Mouse (Mus musculus): ENCODE measurements around the gene Senp2. TPM values are rescaled to one million over a fixed set of nuclear protein-coding genes. Genes with fewer than 3 reads are reported as not detected.

The Senp2 gene
- polyA plus RNA-seq, 1 experiment: 58.9 TPM

GRCm38 (mm10) chr16:22058871-22059270, 49.6 kb downstream of the Senp2 start:
- no peak for DNase-seq
- TF ChIP-seq POLR2A (IDR thresholded peaks at IDR 0.05; ENCODE audit: borderline replicate concordance, insufficient read depth, low read length) (no peak), CTCF (IDR thresholded peaks at IDR 0.05; ENCODE audit: borderline replicate concordance, insufficient read depth, low read depth, low read length) (no peak)
- WGBS: 84% methylated on average over 7 of the region's 7 CpGs
- no peaks in the 10 kb centered on the region for H3K27me3 ChIP-seq (ENCODE audit: control insufficient read depth, insufficient read depth, low read length)
- H3K4me3 ChIP-seq (replicated peaks; ENCODE audit: insufficient read depth, low read depth, low read length): no peak overlapping the region
- H3K27ac ChIP-seq (ENCODE audit: insufficient read depth, low read length): no peak overlapping the region
- H3K4me1 ChIP-seq (ENCODE audit: control insufficient read depth, insufficient read depth, low read length): peaks cover 2% of the 10 kb centered on the region; the same call in 1 of the 2 replicates

GRCm38 (mm10) chr16:22060416-22060815, 51.1 kb downstream of the Senp2 start:
- TF ChIP-seq POLR2A (IDR thresholded peaks at IDR 0.05; ENCODE audit: borderline replicate concordance, insufficient read depth, low read length) (no peak), CTCF (IDR thresholded peaks at IDR 0.05; ENCODE audit: borderline replicate concordance, insufficient read depth, low read depth, low read length) (no peak)
- DNase-seq: peak in 1 of 2 experiments; percentile 15
- Histone ChIP-seq H3K27me3 (ENCODE audit: control insufficient read depth, insufficient read depth, low read length) (no peaks in the 10 kb centered on the region), H3K4me3 (replicated peaks; ENCODE audit: insufficient read depth, low read depth, low read length) (no peak overlapping the region), H3K27ac (ENCODE audit: insufficient read depth, low read length) (no peak overlapping the region), H3K4me1 (ENCODE audit: control insufficient read depth, insufficient read depth, low read length) (peaks cover 2% of the 10 kb centered on the region; the same call in 1 of the 2 replicates)
- WGBS: 33% methylated on average over 10 of the region's 10 CpGs

- no peak for TF ChIP-seq CTCF (IDR thresholded peaks at IDR 0.05; ENCODE audit: borderline replicate concordance, insufficient read depth, low read depth, low read length)
- TF ChIP-seq POLR2A (IDR thresholded peaks at IDR 0.05; ENCODE audit: borderline replicate concordance, insufficient read depth, low read length): no peak
- DNase-seq: no peak
- 69% methylated on average over 14 of the region's 14 CpGs for WGBS
- Histone ChIP-seq H3K27me3 (ENCODE audit: control insufficient read depth, insufficient read depth, low read length) (no peaks in the 10 kb centered on the region), H3K27ac (ENCODE audit: insufficient read depth, low read length) (no peak overlapping the region), H3K4me1 (ENCODE audit: control insufficient read depth, insufficient read depth, low read length) (peaks cover 2% of the 10 kb centered on the region; the same call in 1 of the 2 replicates), H3K4me3 (replicated peaks; ENCODE audit: insufficient read depth, low read depth, low read length) (no peak overlapping the region)
These were observed 52.4 kb downstream of the Senp2 start for GRCm38 (mm10) chr16:22061555-22062160.

- Histone ChIP-seq H3K4me1 (ENCODE audit: control insufficient read depth, insufficient read depth, low read length) (peaks cover 2% of the 10 kb centered on the region; the same call in 1 of the 2 replicates), H3K27ac (ENCODE audit: insufficient read depth, low read length) (no peak overlapping the region), H3K27me3 (ENCODE audit: control insufficient read depth, insufficient read depth, low read length) (no peaks in the 10 kb centered on the region), H3K4me3 (replicated peaks; ENCODE audit: insufficient read depth, low read depth, low read length) (no peak overlapping the region)
- WGBS: 66% methylated on average over 4 of the region's 4 CpGs
- TF ChIP-seq POLR2A (IDR thresholded peaks at IDR 0.05; ENCODE audit: borderline replicate concordance, insufficient read depth, low read length): no peak
- no peak for TF ChIP-seq CTCF (IDR thresholded peaks at IDR 0.05; ENCODE audit: borderline replicate concordance, insufficient read depth, low read depth, low read length)
- DNase-seq: no peak
These were observed 53.0 kb downstream of the Senp2 start for GRCm38 (mm10) chr16:22062284-22062683.

GRCm38 (mm10) chr16:22065536-22065935, 56.3 kb downstream of the Senp2 start:
- Histone ChIP-seq H3K27me3 (ENCODE audit: control insufficient read depth, insufficient read depth, low read length) (no peaks in the 10 kb centered on the region), H3K4me3 (replicated peaks; ENCODE audit: insufficient read depth, low read depth, low read length) (no peak overlapping the region), H3K4me1 (ENCODE audit: control insufficient read depth, insufficient read depth, low read length) (peaks cover 2% of the 10 kb centered on the region; the same call in 1 of the 2 replicates), H3K27ac (ENCODE audit: insufficient read depth, low read length) (no peak overlapping the region)
- TF ChIP-seq CTCF (IDR thresholded peaks at IDR 0.05; ENCODE audit: borderline replicate concordance, insufficient read depth, low read depth, low read length): no peak
- TF ChIP-seq POLR2A (IDR thresholded peaks at IDR 0.05; ENCODE audit: borderline replicate concordance, insufficient read depth, low read length): no peak
- DNase-seq: no peak

GRCm38 (mm10) chr16:22067406-22067805, 58.1 kb downstream of the Senp2 start:
- no peaks in the 10 kb centered on the region for H3K4me1 ChIP-seq (ENCODE audit: control insufficient read depth, insufficient read depth, low read length)
- TF ChIP-seq CTCF (IDR thresholded peaks at IDR 0.05; ENCODE audit: borderline replicate concordance, insufficient read depth, low read depth, low read length) (no peak), POLR2A (IDR thresholded peaks at IDR 0.05; ENCODE audit: borderline replicate concordance, insufficient read depth, low read length) (no peak)
- no peaks in the 10 kb centered on the region for H3K27me3 ChIP-seq (ENCODE audit: control insufficient read depth, insufficient read depth, low read length)
- no peak overlapping the region for H3K4me3 ChIP-seq (replicated peaks; ENCODE audit: insufficient read depth, low read depth, low read length)
- DNase-seq: no peak
- WGBS: 36% methylated on average over 8 of the region's 8 CpGs
- no peak overlapping the region for H3K27ac ChIP-seq (ENCODE audit: insufficient read depth, low read length)

GRCm38 (mm10) chr16:22071361-22071760, 62.1 kb downstream of the Senp2 start:
- WGBS: 63% methylated on average over 7 of the region's 7 CpGs
- Histone ChIP-seq H3K4me3 (replicated peaks; ENCODE audit: insufficient read depth, low read depth, low read length) (no peak overlapping the region), H3K27me3 (ENCODE audit: control insufficient read depth, insufficient read depth, low read length) (no peaks in the 10 kb centered on the region), H3K4me1 (ENCODE audit: control insufficient read depth, insufficient read depth, low read length) (no peaks in the 10 kb centered on the region), H3K27ac (ENCODE audit: insufficient read depth, low read length) (no peak overlapping the region)
- TF ChIP-seq CTCF (IDR thresholded peaks at IDR 0.05; ENCODE audit: borderline replicate concordance, insufficient read depth, low read depth, low read length) (no peak), POLR2A (IDR thresholded peaks at IDR 0.05; ENCODE audit: borderline replicate concordance, insufficient read depth, low read length) (no peak)
- DNase-seq: no peak

GRCm38 (mm10) chr16:22075067-22075466, 65.8 kb downstream of the Senp2 start:
- H3K27ac ChIP-seq (ENCODE audit: insufficient read depth, low read length): no peak overlapping the region
- 76% methylated on average over 6 of the region's 6 CpGs for WGBS
- no peaks in the 10 kb centered on the region for H3K4me1 ChIP-seq (ENCODE audit: control insufficient read depth, insufficient read depth, low read length)
- TF ChIP-seq CTCF (IDR thresholded peaks at IDR 0.05; ENCODE audit: borderline replicate concordance, insufficient read depth, low read depth, low read length) (no peak), POLR2A (IDR thresholded peaks at IDR 0.05; ENCODE audit: borderline replicate concordance, insufficient read depth, low read length) (no peak)
- no peaks in the 10 kb centered on the region for H3K27me3 ChIP-seq (ENCODE audit: control insufficient read depth, insufficient read depth, low read length)
- DNase-seq: no peak
- H3K4me3 ChIP-seq (replicated peaks; ENCODE audit: insufficient read depth, low read depth, low read length): no peak overlapping the region
